Mouse (Mus musculus): Measurements from ENCODE around the gene Tmem205.
A peak's percentile ranks its signal among the peaks of the same experiment; 100 is the strongest.

Gene Tmem205

DNA sequence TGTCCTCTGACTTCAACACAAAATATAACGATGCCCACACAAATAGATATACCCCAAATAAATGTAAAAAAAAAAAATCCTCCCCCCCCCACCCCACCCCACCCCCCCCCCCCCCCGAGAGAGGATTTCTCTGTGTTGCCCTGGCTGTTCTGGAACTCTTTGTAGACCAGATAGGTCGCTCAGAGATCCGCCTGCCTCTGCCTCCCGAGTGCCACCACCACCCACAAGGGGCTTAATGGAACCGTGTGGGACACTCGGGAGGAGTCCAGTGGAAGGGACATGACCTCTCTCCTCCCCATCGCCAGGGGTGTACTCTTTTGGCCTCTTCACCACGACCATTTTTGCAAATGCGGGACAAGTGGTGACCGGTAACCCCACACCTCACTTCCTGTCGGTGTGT is 15.7 kb upstream of the Tmem205 start:
- no peak for DNase-seq

- no peak for DNase-seq
Measured at GRCm38 (mm10) chr9:21938234-21938855, 11.0 kb upstream of the Tmem205 start.

GRCm38 (mm10) chr9:21937711-21938175 is 10.4 kb upstream of the Tmem205 start:
- no peak for DNase-seq

- DNase-seq, result peak; percentile 96 to 97
Measured at GRCm38 (mm10) chr9:21936692-21937570, 9.6 kb upstream of the Tmem205 start, which contains the start of gene Plppr2. TSS of gene Plppr2 (plus strand) at chr9:21937033.

DNA sequence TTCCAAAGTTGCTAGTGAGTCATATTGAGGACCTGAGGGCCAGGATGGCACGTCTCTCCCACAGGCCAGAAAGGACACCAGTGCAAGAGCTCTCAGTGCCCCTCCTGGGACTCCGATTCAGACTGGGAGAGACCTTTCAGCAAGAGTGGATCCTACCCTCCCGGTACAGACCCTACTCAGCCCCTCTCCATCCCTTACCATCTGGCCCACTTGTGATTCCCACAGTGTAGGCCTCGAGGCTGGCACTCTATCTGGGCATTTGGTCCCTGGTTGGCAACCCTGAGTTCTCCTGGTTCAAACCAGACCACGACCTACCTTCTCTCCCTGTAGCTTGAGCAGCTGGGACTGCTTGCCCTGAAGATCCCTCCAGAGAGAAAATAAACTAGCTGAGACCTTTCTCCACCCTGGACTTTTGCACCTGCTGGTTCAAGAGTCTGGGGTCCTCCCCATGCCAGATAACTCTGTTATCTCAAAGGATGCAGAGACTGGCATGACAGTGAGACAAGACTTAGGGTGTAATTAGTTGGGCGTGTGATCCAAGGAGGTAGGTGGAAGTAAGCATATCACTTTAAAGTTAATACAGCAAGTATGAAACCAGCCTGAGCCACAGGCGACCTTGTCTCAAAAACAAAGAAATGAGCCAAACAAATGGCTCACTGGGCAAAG is 8.2 kb upstream of the Tmem205 start:
- DNase-seq, result no peak

- no peak for DNase-seq
Measured at GRCm38 (mm10) chr9:21934021-21934420, 6.7 kb upstream of the Tmem205 start.

DNA sequence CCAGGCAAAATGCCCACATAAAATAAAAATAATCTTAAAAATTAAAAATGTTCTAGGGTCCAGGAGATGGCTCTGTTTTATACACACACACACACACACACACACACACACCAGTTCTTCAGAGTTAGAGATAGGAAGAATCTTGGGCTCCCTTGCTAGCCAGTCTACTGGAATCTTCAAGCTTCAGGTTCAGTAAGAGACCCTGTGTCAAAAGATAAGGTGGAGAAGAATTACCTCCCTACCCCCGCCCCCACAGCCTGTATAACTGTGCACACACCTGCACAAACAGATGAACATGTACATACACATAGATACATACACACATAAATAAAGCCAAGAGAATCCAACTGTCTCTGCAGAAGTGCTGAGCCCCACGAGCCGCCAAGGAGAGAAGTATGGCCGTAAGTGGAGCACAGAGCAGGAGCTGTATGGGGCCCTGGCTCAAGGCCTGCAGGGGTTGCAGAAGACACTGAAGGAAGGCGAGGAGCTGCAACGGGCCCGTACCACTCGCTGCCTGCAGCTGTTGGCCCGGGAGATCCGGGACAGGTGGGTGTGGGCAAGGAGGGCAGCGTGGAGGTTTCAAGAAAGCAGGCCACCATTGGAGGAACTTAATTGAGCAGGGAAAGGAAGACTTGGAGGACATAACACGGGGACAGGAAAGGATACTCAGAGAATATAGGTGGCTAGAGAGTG is 5.2 kb upstream of the Tmem205 start:
- no peak for DNase-seq

GRCm38 (mm10) chr9:21932006-21932405 is 4.7 kb upstream of the Tmem205 start:
- DNase-seq, result no peak

GRCm38 (mm10) chr9:21929208-21929607 is 1.9 kb upstream of the Tmem205 start:
- no peak for DNase-seq

GRCm38 (mm10) chr9:21926784-21927183 is 572 bp downstream of the Tmem205 start:
- peak in 1 of 2 experiments; percentile 30 for DNase-seq

DNA sequence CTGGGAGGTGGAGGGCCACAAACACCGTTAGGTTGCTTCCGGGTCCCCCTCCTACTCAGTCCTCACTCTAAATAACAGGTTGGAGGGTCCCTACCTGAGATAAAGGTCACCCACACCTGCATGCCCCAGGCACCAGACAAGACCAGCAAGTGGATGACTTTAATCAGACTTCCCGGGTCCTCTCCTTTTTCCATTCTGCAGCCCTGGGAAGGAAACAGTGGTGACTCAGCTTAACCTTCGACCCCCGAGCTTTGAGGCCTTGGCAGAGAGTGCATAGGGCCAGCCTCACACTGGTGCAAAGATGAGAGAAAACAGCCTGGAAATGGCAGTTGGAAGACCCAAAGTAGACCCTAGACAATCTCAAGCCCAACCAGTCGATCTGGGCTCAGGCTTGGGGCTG is 1.2 kb downstream of the Tmem205 start:
- DNase-seq, result peak; percentile 34 to 60

GRCm38 (mm10) chr9:21925506-21925905 is 1.9 kb downstream of the Tmem205 start:
- DNase-seq, result no peak

DNA sequence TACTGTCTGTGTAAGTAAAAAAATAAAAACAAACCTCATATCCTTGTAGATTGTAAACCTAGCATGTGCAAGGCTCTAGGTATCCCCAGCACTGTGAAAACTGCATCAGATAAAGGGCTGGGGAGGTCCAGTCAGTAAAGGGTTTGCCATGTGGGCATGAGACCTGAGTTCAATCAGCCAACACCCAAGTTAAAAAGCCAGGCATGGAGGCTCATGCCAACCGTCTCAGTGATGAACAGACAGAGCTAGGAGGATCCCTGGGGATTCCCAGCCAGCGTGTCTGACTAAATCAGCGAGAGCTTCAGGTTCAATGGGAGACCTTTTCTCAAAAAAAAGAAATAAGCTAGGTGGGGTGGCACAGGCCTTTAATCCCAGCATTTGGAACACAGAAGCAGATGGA is 2.3 kb downstream of the Tmem205 start:
- no peak for DNase-seq

DNA sequence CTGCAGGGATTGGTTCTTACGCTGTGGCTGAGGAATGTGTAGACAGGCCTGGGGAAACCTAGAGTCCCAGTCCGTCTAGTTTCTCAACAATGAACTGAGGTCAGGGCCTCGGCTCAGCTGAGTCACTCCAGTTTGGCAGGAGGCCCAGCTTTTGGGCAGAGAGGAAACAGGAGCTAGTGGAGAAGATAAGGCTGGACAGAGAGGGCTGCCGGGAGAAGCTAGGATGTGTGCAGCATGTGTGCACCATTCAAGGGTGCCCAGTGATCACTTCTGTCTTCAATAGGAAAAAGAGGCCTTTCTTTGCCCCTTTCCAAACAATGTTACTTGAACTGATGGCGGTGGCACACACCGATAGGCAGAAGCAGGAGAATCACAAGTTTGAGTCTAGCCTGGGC is 3.3 kb downstream of the Tmem205 start:
- DNase-seq, result peak; percentile 88 to 90

- DNase-seq, result no peak
Measured at GRCm38 (mm10) chr9:21923490-21924098, 3.8 kb downstream of the Tmem205 start.

DNA sequence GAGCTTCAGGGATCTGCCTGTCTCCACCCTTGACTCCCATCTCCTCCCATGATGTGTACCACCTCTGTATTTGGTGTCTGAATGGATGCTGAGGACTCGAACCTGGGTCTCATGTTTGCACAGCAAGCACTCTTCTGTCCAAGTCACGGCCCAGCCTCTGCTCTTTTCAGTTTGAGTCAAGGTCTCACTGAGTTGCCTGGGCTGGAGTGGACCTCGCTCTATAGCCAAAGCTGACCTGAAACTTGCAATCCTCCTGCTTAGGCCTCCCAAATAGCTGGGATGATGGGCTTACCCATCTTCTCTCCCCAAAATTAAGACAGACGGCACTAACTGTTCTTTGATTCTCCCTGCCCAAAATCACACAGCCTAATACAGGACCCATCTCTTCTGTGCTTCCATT is 4.3 kb downstream of the Tmem205 start:
- DNase-seq, result no peak

- DNase-seq, result no peak
Measured at GRCm38 (mm10) chr9:21918692-21919384, 8.5 kb downstream of the Tmem205 start.

GRCm38 (mm10) chr9:21918035-21918592 is 9.2 kb downstream of the Tmem205 start, which contains the start of gene Rab3d:
TSS of gene Rab3d (minus strand) at chr9:21918192.
- peak; percentile 96 to 97 for DNase-seq

GRCm38 (mm10) chr9:21917493-21918034 is 9.8 kb downstream of the Tmem205 start:
- peak in 1 of 2 experiments; percentile 24 for DNase-seq

GRCm38 (mm10) chr9:21916851-21917492 is 10.4 kb downstream of the Tmem205 start:
- no peak for DNase-seq

Data from kidney, adult 8-10 months (tissue).